ENCODE assay signal across 9 mouse cellular contexts in the genomic region with DNA sequence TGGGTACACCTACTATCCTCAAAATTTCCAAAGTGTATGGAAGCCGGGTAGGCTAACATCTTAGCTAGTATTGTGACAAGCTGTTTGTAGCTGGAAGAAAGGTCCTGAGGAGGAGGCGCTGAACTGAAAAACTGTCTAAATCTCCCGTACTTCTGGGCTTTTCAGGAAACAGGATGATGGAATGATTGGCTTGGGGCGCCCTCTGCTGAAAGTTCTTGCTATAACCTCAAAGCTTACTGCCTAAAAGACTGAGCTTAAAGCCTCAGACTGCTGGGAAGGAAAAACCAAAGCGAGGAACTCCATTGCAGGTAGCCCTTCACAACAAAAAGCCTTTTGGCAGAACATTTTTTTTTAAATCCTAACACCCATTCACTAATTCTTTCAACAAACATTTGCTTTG.
A peak's percentile ranks its signal among the peaks of the same experiment; 100 is the strongest.
DNase-seq lines count a peak whose midpoint lies in the region; ATAC-seq and TF ChIP-seq lines count a peak whose summit lies in the region.
"Had no signal": no experiment of that assay in that cellular context is flagged by ENCODE, and none has a peak within 500 bp of the region (broad histone marks: within the 10 kb centered on the region; RNA-seq: fewer than 3 reads in every experiment).

No protein-coding gene starts in this region.

- H3K27ac ChIP-seq in heart, adult 2 months: no peak overlapping the region
- no peak overlapping the region for H3K27ac ChIP-seq in forebrain, embryonic 10.5 days
- H3K27ac ChIP-seq in left cerebral cortex, adult 2 months: no peak overlapping the region
- H3K27ac ChIP-seq in neural tube, embryonic 11.5 days (ENCODE audit: low read depth, low read length): no peak overlapping the region
- H3K27ac ChIP-seq: midbrain, embryonic 12.5 days had no signal

- no peaks in the 10 kb centered on the region for H3K36me3 ChIP-seq in heart, adult 2 months (ENCODE audit: control insufficient read depth, insufficient read depth, low read length)
- no peaks in the 10 kb centered on the region for H3K36me3 ChIP-seq in forebrain, embryonic 10.5 days (replicated peaks)
- H3K36me3 ChIP-seq in neural tube, embryonic 11.5 days (ENCODE audit: control insufficient read depth, insufficient read depth, low read length): no peaks in the 10 kb centered on the region
- H3K36me3 ChIP-seq: midbrain, embryonic 12.5 days had no signal

- no peaks in the 10 kb centered on the region for H3K27me3 ChIP-seq in heart, adult 2 months (ENCODE audit: control insufficient read depth, insufficient read depth, low read length)
- peaks cover 48% of the 10 kb centered on the region for H3K27me3 ChIP-seq in forebrain, embryonic 10.5 days (ENCODE audit: poor library complexity, severe bottlenecking)
- H3K27me3 ChIP-seq in neural tube, embryonic 11.5 days (ENCODE audit: control insufficient read depth, insufficient read depth, low read length): no peaks in the 10 kb centered on the region
- H3K27me3 ChIP-seq: midbrain, embryonic 12.5 days had no signal

- intact Hi-C loops in heart, adult 2 months (cut with DNase I): loop anchor here (2.0 to 10.0 kb wide), 5 partner anchors 202 to 717 kb away; no protein-coding TSS in a partner anchor
- intact Hi-C loops in left cerebral cortex, adult 2 months (cut with DNase I): loop anchor here (1.0 to 10.0 kb wide), 3 partner anchors 170 to 700 kb away; a partner anchor contains a TSS

- peak; percentile 80 for TF ChIP-seq CTCF in heart, adult 2 months (IDR thresholded peaks at IDR 0.05)
- peak; percentile 72 for TF ChIP-seq CTCF in left cerebral cortex, adult 2 months (IDR thresholded peaks at IDR 0.05)

- H3K4me3 ChIP-seq in heart, adult 2 months: no peak overlapping the region
- H3K4me3 ChIP-seq in forebrain, embryonic 10.5 days: no peak overlapping the region
- no peak overlapping the region for H3K4me3 ChIP-seq in left cerebral cortex, adult 2 months
- H3K4me3 ChIP-seq in neural tube, embryonic 11.5 days (ENCODE audit: low read depth, low read length): no peak overlapping the region
- H3K4me3 ChIP-seq: midbrain, embryonic 12.5 days had no signal

- no peak for ATAC-seq in neural tube, embryonic 11.5 days (ENCODE audit: insufficient read depth, low FRiP score, low TSS enrichment)

- H3K9ac ChIP-seq in heart, adult 2 months (ENCODE audit: low read depth, low read length): no peak overlapping the region
- no peak overlapping the region for H3K9ac ChIP-seq in neural tube, embryonic 11.5 days (ENCODE audit: low read length)
- H3K9ac ChIP-seq: midbrain, embryonic 12.5 days had no signal

- H3K79me2 ChIP-seq in heart, adult 2 months (replicated peaks; ENCODE audit: control insufficient read depth, insufficient read depth, low read length): no peaks in the 10 kb centered on the region

- H3K4me2 ChIP-seq in neural tube, embryonic 11.5 days (ENCODE audit: low read depth): no peak overlapping the region
- H3K4me2 ChIP-seq: midbrain, embryonic 12.5 days had no signal

- no peak for TF ChIP-seq POLR2A in heart, adult 2 months (IDR thresholded peaks at IDR 0.05; ENCODE audit: insufficient read depth, low read depth, low read length)

- no peak for TF ChIP-seq EP300 in heart, adult 2 months (IDR thresholded peaks at IDR 0.05; ENCODE audit: insufficient read depth, low read depth, low read length)

- peak; percentile 39 to 73 for DNase-seq in heart, adult 2 months
- no peak for DNase-seq in heart, adult 11 months
- peak; percentile 63 to 71 for DNase-seq in adrenal gland, postnatal 36 days
- DNase-seq in forebrain, embryonic 10.5 days (ENCODE audit: extremely low spot score, low spot score): peak; percentile 61
- peak; percentile 82 for DNase-seq in heart, postnatal 4 days
- DNase-seq in left cerebral cortex, adult 2 months (ENCODE audit: extremely low spot score in 1 of 2, low spot score in 2 of 2): peak; percentile 55 to 80
- DNase-seq in neural tube, embryonic 11.5 days (ENCODE audit: low spot score): peak; percentile 69
- DNase-seq in thymus, postnatal 14 days: peak; percentile 59

- WGBS in heart, adult 2 months: 13% methylated on average over 5 of the region's 5 CpGs
- 14% methylated on average over 5 of the region's 5 CpGs for WGBS in forebrain, embryonic 10.5 days
- 19% methylated on average over 5 of the region's 5 CpGs for WGBS in neural tube, embryonic 11.5 days

- H3K9me3 ChIP-seq in forebrain, embryonic 10.5 days: no peaks in the 10 kb centered on the region
- no peaks in the 10 kb centered on the region for H3K9me3 ChIP-seq in neural tube, embryonic 11.5 days (ENCODE audit: control insufficient read depth, low read length)
- H3K9me3 ChIP-seq: midbrain, embryonic 12.5 days had no signal

- H3K4me1 ChIP-seq in heart, adult 2 months (ENCODE audit: control insufficient read depth, insufficient read depth, low read length): no peaks in the 10 kb centered on the region
- H3K4me1 ChIP-seq in forebrain, embryonic 10.5 days: no peaks in the 10 kb centered on the region
- H3K4me1 ChIP-seq in neural tube, embryonic 11.5 days (ENCODE audit: control insufficient read depth, insufficient read depth, low read length): no peaks in the 10 kb centered on the region
- H3K4me1 ChIP-seq: midbrain, embryonic 12.5 days had no signal
